Mouse (Mus musculus): ENCODE data around the gene Tst.
A peak's percentile ranks its signal among the peaks of the same experiment; 100 is the strongest.

Tst gene

GRCm38 (mm10) chr15:78429871-78430622 lies 24.3 kb upstream of the Tst start:
- no peak for DNase-seq (ENCODE audit: low spot score)

GRCm38 (mm10) chr15:78429139-78429459 lies 23.4 kb upstream of the Tst start:
- no peak for DNase-seq (ENCODE audit: low spot score)

GRCm38 (mm10) chr15:78428391-78429138 lies 22.9 kb upstream of the Tst start, which contains the start of gene Kctd17:
Kctd17 (plus strand) TSS chr15:78428564.
- peak; percentile 59 for DNase-seq (ENCODE audit: low spot score)

- DNase-seq (ENCODE audit: low spot score) = no peak
Observed at GRCm38 (mm10) chr15:78425230-78425629, 19.5 kb upstream of the Tst start.

GRCm38 (mm10) chr15:78424507-78424906 lies 18.8 kb upstream of the Tst start:
- no peak for DNase-seq (ENCODE audit: low spot score)

GRCm38 (mm10) chr15:78422046-78422956 lies 16.6 kb upstream of the Tst start:
- DNase-seq (ENCODE audit: low spot score) = peak; percentile 91

GRCm38 (mm10) chr15:78420395-78420794 lies 14.7 kb upstream of the Tst start:
- no peak for DNase-seq (ENCODE audit: low spot score)

GRCm38 (mm10) chr15:78416937-78417336 lies 11.2 kb upstream of the Tst start:
- DNase-seq (ENCODE audit: low spot score) = peak; percentile 37

GRCm38 (mm10) chr15:78414157-78414556 lies 8.4 kb upstream of the Tst start:
- DNase-seq (ENCODE audit: low spot score) = no peak

GRCm38 (mm10) chr15:78413719-78414117 lies 8.0 kb upstream of the Tst start:
- DNase-seq (ENCODE audit: low spot score) = no peak

- no peak for DNase-seq (ENCODE audit: low spot score)
Observed at GRCm38 (mm10) chr15:78413083-78413718, 7.5 kb upstream of the Tst start.

- DNase-seq (ENCODE audit: low spot score) = no peak
Observed at GRCm38 (mm10) chr15:78409570-78410052, 3.9 kb upstream of the Tst start.

GRCm38 (mm10) chr15:78406293-78406934 lies 707 bp upstream of the Tst start, which contains the start of gene Mpst:
Mpst (plus strand) TSS chr15:78406416.
- DNase-seq (ENCODE audit: low spot score) = peak; percentile 80

- no peak for DNase-seq (ENCODE audit: low spot score)
Observed at GRCm38 (mm10) chr15:78405098-78405497, 609 bp downstream of the Tst start.

- no peak for DNase-seq (ENCODE audit: low spot score)
Observed at GRCm38 (mm10) chr15:78403896-78404295, 1.8 kb downstream of the Tst start.

GRCm38 (mm10) chr15:78403301-78403741 lies 2.4 kb downstream of the Tst start:
- no peak for DNase-seq (ENCODE audit: low spot score)

GRCm38 (mm10) chr15:78402423-78402822 lies 3.3 kb downstream of the Tst start:
- no peak for DNase-seq (ENCODE audit: low spot score)

- DNase-seq (ENCODE audit: low spot score) = peak; percentile 39
Observed at GRCm38 (mm10) chr15:78401921-78402320, 3.8 kb downstream of the Tst start.

- DNase-seq (ENCODE audit: low spot score) = no peak
Observed at GRCm38 (mm10) chr15:78401345-78401744, 4.4 kb downstream of the Tst start.

- DNase-seq (ENCODE audit: low spot score) = no peak
Observed at GRCm38 (mm10) chr15:78395478-78395962, 10.2 kb downstream of the Tst start, which contains the start of gene Tex33. Tex33 (minus strand) TSS chr15:78395912.

GRCm38 (mm10) chr15:78390855-78391254 lies 14.9 kb downstream of the Tst start:
- no peak for DNase-seq (ENCODE audit: low spot score)
